Mouse (Mus musculus) kidney, embryonic 15.5 days (tissue): Measurements from ENCODE around the gene Llcfc1. TPM values are rescaled to one million over a fixed set of nuclear protein-coding genes. Genes with fewer than 3 reads are reported as not detected.

Experiments
- ATAC-seq: fragments of 200-750 bp; cut with Nextera tagmentation; replicated peaks from 2 replicates; pipeline ENCODE4 v1.8.0; 2017; ENCODE audit warnings: moderate TSS enrichment; ENCODE audit not compliant: low FRiP score
- H3K27ac ChIP-seq: fragments of 300-500 bp; sonication (generic); 2 replicates; pipeline ENCODE4 v1.5.1; 2015; ENCODE audit warnings: mild to moderate bottlenecking, inconsistent platforms
- H3K27me3 ChIP-seq: fragments of 300-500 bp; sonication (generic); 2 replicates; pipeline ENCODE4 v1.6.1; 2015; ENCODE audit warnings: inconsistent platforms
- H3K36me3 ChIP-seq: fragments of 300-500 bp; sonication (generic); 2 replicates; pipeline ENCODE4 v1.6.1; 2015; ENCODE audit warnings: inconsistent platforms
- H3K4me1 ChIP-seq: fragments of 300-500 bp; sonication (generic); 2 replicates; pipeline ENCODE4 v1.6.1; 2015; ENCODE audit warnings: inconsistent platforms
- H3K4me2 ChIP-seq: fragments of 300-500 bp; sonication (generic); 2 replicates; pipeline ENCODE4 v1.6.1; 2015; ENCODE audit warnings: moderate library complexity, mild to moderate bottlenecking, inconsistent platforms
- H3K4me3 ChIP-seq: fragments of 300-500 bp; sonication (generic); replicated peaks from 2 replicates; pipeline ENCODE4 v1.5.1; 2015; ENCODE audit warnings: mild to moderate bottlenecking, inconsistent platforms
- H3K9ac ChIP-seq: fragments of 300-500 bp; sonication (generic); 2 replicates; pipeline ENCODE4 v1.6.1; 2015; ENCODE audit warnings: mild to moderate bottlenecking, inconsistent platforms
- H3K9me3 ChIP-seq: fragments of 300-500 bp; sonication (generic); replicated peaks from 2 replicates; pipeline ENCODE4 v1.6.1; 2016; ENCODE audit warnings: inconsistent platforms
- WGBS: fragments of 180-500 bp; shearing (Covaris S2); methylation state at CpG from one replicate; pipeline ENCODE4 v1.1.7; 2015; ENCODE audit warnings: mixed read lengths; 5-methylcytosine and 5-hydroxymethylcytosine counted together
- polyA plus RNA-seq: library from polyadenylated mRNA; unstranded; fragments of >200 nt; fragmentation: Nextera tagmentation; extraction: Ambion mirVana; gene quantifications from 2 replicates; pipeline ENCODE4 v1.2.1, GENCODE M21; 2015

Llcfc1 gene
- polyA plus RNA-seq, 1 experiment from 2014 or later, result 0.22 TPM

DNA sequence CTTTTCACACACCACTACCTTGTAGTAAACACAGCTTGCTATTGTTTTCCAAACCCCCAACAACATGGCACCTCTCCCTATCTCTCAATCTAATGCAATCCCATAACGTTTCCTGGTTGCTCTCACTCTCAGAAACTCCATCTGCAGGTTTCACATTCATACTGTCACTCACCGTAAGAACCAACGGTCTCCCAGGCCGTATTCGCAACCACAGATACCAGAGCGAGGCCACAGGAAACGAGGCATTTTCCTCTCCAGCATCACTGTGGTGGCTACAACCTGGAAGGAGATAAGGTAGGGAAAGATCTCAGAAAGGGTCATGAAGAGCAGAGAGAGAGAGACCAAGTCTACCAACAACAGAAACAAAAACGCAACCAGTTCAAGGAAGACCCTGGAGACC is 29.6 kb upstream of the Llcfc1 start:
- Histone ChIP-seq H3K9me3 (no peaks in the 10 kb centered on the region), H3K9ac (no peak overlapping the region), H3K27me3 (no peaks in the 10 kb centered on the region), H3K4me1 (no peaks in the 10 kb centered on the region), H3K4me2 (no peak overlapping the region), H3K27ac (no peak overlapping the region), H3K36me3 (no peaks in the 10 kb centered on the region), H3K4me3 (no peak overlapping the region)
- no peak for ATAC-seq
- WGBS, result 84% methylated on average over 8 of the region's 8 CpGs

DNA sequence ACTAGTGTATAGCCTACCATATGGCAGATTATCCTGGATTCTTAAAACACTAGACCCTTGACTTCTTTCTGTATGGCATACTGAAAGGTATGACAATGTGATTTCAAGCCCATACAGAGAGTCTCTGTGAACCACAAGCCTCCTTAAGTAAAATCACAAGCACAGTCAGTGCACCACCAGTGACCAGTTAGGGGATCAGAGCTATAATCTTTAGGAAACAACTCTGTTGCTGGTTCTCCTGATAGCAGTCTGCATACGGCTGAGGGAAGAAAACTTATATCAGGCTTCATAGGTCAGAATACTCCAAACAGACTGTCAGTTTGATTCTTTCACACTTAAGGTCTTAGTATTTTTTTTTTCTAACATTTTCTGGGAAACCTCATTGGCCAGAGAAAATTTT is 25.7 kb upstream of the Llcfc1 start:
- H3K4me1 ChIP-seq, result no peaks in the 10 kb centered on the region
- H3K9ac ChIP-seq, result no peak overlapping the region
- no peaks in the 10 kb centered on the region for H3K36me3 ChIP-seq
- H3K4me3 ChIP-seq, result no peak overlapping the region
- WGBS, result 53% methylated on average over 1 of the region's 1 CpGs
- H3K27ac ChIP-seq, result no peak overlapping the region
- no peak for ATAC-seq
- no peaks in the 10 kb centered on the region for H3K9me3 ChIP-seq
- H3K4me2 ChIP-seq, result no peak overlapping the region
- H3K27me3 ChIP-seq, result no peaks in the 10 kb centered on the region

DNA sequence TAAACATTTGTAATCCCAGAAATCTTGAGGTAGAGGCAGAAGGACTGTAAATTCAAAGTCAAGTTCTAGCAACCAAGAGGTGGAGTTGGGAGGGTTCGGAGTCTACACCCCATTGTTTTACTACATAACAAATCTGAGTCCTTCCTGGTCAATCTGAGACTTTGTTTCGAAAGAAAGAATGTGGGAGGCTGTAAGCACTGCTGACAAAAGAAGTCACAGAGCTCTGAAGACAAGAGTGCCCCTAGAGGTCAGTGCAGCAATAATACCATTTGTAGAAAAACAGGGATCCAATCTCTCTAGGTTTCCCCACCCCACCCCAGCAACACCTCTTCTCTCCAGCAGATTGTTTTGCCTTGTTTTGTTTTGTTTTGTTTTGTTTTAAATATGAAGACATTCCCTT is 21.9 kb upstream of the Llcfc1 start:
- H3K9me3 ChIP-seq, result no peaks in the 10 kb centered on the region
- no peak for ATAC-seq
- WGBS, result 33% methylated on average over 2 of the region's 2 CpGs

DNA sequence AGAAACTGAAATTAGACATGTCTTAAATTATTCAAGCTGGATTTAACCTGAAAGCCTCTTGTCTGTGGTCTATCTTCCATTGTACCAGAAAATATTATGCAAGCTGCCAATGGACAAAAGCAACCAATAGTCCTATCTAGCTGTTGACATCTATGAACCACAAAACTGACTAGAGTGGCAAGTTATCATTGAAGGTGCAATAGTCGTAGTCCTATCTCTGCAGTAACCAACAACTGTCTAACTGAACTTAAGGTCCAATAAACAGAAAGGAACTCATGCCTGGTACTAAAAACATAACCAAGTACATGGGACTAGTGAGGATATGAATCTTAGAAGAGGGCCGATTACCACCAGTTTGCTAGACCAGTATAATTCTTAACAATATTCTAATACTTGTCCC is 7.7 kb upstream of the Llcfc1 start:
- no peaks in the 10 kb centered on the region for H3K9me3 ChIP-seq
- H3K4me1 ChIP-seq, result no peaks in the 10 kb centered on the region
- H3K36me3 ChIP-seq, result no peaks in the 10 kb centered on the region
- H3K27me3 ChIP-seq, result no peaks in the 10 kb centered on the region
- H3K4me2 ChIP-seq, result no peak overlapping the region
- WGBS, result 88% methylated on average over 2 of the region's 2 CpGs
- no peak overlapping the region for H3K9ac ChIP-seq
- no peak overlapping the region for H3K27ac ChIP-seq
- no peak for ATAC-seq
- no peak overlapping the region for H3K4me3 ChIP-seq

More for the DNA sequence above, 21.9 kb upstream of the Llcfc1 start:
- Histone ChIP-seq H3K4me1 (no peaks in the 10 kb centered on the region), H3K4me3 (no peak overlapping the region), H3K36me3 (no peaks in the 10 kb centered on the region), H3K9ac (no peak overlapping the region), H3K27me3 (no peaks in the 10 kb centered on the region), H3K27ac (no peak overlapping the region), H3K4me2 (no peak overlapping the region)

DNA sequence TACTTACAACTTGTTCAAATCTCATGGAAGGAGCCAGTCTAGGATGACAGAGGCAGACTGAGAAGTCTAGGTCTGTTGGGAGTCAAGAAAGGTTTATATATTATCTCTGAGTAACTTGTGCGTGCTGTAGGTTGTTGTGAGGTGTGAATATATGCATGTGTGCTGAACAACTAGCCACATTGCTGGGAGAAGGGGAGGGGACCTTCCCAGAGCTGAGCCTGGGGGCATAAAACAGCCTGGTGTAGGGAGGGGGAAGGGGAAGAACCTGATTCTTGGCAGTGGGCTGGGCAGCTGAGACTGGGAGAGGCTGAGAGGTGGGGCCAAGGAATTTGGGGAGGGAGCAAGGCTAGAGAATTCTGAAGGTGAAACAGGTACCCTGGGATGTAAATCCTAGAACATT is 3.6 kb upstream of the Llcfc1 start, which contains the start of gene Trpv5:
Gene Trpv5, minus strand, starts transcription at position 101 of the 400 bp plus-strand sequence.
- Histone ChIP-seq H3K27ac (no peak within 1 kb of the TSS), H3K4me2 (no peak within 1 kb of the TSS), H3K4me1 (no peaks in the 10 kb centered on the region), H3K27me3 (no peaks in the 10 kb centered on the region), H3K36me3 (no peaks in the 10 kb centered on the region), H3K9ac (no peak within 1 kb of the TSS), H3K4me3 (no peak within 1 kb of the TSS), H3K9me3 (no peaks in the 10 kb centered on the region)
- WGBS, result 39% methylated on average over 1 of the region's 1 CpGs
- ATAC-seq, result no peak

DNA sequence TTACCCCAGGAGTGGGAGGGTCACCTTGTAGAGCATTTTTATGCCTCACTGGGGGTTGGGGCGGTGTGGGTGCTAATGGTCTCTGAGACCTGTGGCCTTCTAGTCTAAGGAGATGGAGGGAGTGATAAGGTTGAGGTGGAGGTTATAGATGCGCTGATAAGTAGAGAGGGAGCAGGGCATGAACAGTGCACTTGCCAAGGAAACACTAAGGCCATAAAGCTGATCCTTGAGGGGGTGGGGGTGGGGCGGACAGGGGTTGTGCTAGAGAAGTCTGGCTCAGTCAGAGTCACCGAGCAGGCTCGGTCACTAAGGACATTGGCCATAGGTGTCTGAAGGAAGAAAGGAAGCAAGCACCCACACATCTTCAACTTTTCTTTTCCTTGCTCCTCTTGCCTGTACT is 2.6 kb upstream of the Llcfc1 start:
- Histone ChIP-seq H3K36me3 (no peaks in the 10 kb centered on the region), H3K4me2 (no peak overlapping the region), H3K4me3 (no peak overlapping the region), H3K9me3 (no peaks in the 10 kb centered on the region), H3K4me1 (no peaks in the 10 kb centered on the region), H3K27me3 (no peaks in the 10 kb centered on the region), H3K9ac (no peak overlapping the region), H3K27ac (no peak overlapping the region)
- 63% methylated on average over 5 of the region's 5 CpGs for WGBS
- 0 out of 2 replicates have a peak, but pooled peaks have one; percentile 62 for ATAC-seq

DNA sequence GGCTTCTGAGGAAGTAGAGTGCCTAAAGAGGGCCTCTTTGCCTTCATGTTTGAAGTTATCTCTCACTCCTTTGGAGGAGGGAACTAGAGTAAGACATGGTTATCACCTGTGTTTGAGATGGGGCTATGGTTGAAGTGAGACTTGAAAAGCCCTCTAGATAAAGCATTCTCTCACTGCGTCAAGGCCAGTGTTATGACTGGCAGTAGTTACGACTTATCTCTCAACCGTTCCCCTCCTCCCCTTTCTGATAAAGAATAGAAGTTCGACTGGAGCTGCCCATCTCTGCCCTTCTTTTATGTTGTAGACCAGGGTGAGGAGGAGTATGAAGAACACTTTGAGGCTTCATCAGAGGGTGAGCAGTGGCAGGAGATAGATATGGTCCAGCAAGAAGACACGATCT is 680 bp downstream of the Llcfc1 start:
- Histone ChIP-seq H3K4me1 (no peaks in the 10 kb centered on the region), H3K9me3 (no peaks in the 10 kb centered on the region), H3K4me2 (no peak overlapping the region), H3K9ac (no peak overlapping the region), H3K27ac (no peak overlapping the region), H3K27me3 (no peaks in the 10 kb centered on the region), H3K36me3 (no peaks in the 10 kb centered on the region), H3K4me3 (no peak overlapping the region)
- WGBS, result 83% methylated on average over 5 of the region's 5 CpGs
- no peak for ATAC-seq

DNA sequence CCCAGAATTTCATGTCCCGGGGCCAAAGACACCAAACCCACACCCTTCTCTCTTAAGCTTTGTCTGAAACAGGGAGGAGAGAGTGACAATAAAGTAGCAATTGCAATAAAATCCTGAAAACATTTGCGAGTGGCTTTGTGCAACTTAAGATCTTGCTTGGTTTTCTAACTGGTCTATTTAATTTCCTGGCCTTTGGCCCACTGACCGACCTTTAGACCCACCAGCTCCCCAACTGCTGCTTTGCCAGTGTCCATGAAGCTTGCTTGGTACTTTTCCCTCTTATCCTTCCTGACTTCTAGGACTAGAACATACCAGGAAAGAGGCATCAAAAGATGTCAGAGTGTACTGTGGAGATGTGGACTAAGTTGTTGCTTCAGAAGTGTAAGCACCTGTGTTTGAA is 1.4 kb downstream of the Llcfc1 start:
- Histone ChIP-seq H3K4me2 (no peak overlapping the region), H3K36me3 (no peaks in the 10 kb centered on the region), H3K4me1 (no peaks in the 10 kb centered on the region), H3K9ac (no peak overlapping the region), H3K27me3 (no peaks in the 10 kb centered on the region), H3K9me3 (no peaks in the 10 kb centered on the region), H3K27ac (no peak overlapping the region), H3K4me3 (no peak overlapping the region)
- 68% methylated on average over 3 of the region's 3 CpGs for WGBS
- ATAC-seq, result no peak

DNA sequence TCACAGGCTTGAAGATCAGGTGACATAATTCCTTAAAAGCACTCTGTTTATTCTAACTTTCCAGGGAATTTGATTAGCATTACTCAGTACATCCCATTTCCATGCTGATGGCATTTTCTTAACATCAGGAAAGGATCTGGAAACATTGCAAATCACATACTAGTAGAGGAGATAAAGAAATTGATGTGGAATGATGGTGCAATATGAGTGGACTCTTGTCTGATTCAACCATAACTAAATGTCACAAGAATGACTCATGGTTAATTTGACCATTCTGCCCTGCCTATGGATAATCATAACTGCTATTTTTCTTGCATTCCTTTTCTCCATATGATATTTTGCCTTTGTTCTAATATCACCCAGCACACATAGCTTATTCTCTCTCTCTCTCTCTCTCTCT is 8.0 kb downstream of the Llcfc1 start:
- Histone ChIP-seq H3K9ac (no peak overlapping the region), H3K36me3 (no peaks in the 10 kb centered on the region), H3K4me2 (no peak overlapping the region), H3K9me3 (no peaks in the 10 kb centered on the region), H3K4me3 (no peak overlapping the region), H3K27ac (no peak overlapping the region), H3K4me1 (no peaks in the 10 kb centered on the region), H3K27me3 (no peaks in the 10 kb centered on the region)
- ATAC-seq, result no peak

DNA sequence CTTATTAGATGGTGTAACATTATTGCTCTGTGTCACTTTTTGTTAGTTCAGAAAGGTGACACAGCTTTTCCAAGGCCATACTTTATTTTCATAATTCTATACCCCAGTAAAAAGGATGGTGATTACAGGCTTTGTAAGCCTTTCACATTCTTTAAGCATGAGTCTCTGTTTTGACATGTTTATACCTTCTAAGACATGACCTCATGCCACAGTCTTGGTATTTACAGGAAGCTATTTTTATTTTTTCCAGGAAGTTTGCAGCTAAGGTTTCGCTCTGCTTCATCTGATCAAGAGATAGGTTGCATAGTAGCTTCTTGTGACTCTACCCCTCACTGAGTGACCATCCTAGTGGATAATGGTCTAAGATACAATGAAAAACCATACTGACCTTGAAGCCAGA is 10.2 kb downstream of the Llcfc1 start:
- no peak for ATAC-seq
- 76% methylated on average over 1 of the region's 1 CpGs for WGBS
- no peaks in the 10 kb centered on the region for H3K4me1 ChIP-seq

DNA sequence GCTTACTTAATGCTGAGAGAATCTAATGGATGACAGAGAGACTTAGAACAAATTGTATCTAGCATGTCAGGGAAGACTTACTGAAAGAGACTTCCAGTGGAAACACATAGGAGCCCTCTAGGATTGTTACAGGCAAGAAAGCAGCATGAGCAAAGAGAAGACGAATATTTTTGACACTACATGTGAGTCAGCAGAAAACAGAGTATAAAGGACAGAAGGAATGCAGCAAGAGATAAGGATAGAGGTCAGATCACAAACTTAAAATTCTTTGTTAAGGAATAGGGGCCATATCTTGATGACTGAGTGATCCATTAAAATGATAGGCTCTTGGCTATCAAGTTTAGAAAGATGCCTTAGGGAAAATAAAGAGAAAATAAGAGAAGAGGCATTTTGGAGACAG is 17.0 kb downstream of the Llcfc1 start:
- Histone ChIP-seq H3K27ac (no peak overlapping the region), H3K4me3 (no peak overlapping the region), H3K4me2 (no peak overlapping the region), H3K4me1 (0 out of 2 replicates have a peak, but pooled peaks cover 2% of the 10 kb centered on the region), H3K36me3 (no peaks in the 10 kb centered on the region), H3K9me3 (no peaks in the 10 kb centered on the region), H3K9ac (no peak overlapping the region), H3K27me3 (no peaks in the 10 kb centered on the region)
- no peak for ATAC-seq
- WGBS, result 88% methylated on average over 1 of the region's 1 CpGs

More for the DNA sequence above, 10.2 kb downstream of the Llcfc1 start:
- H3K27ac ChIP-seq, result no peak overlapping the region
- no peaks in the 10 kb centered on the region for H3K27me3 ChIP-seq
- H3K9me3 ChIP-seq, result no peaks in the 10 kb centered on the region
- H3K4me2 ChIP-seq, result no peak overlapping the region
- H3K9ac ChIP-seq, result no peak overlapping the region
- no peaks in the 10 kb centered on the region for H3K36me3 ChIP-seq
- no peak overlapping the region for H3K4me3 ChIP-seq

DNA sequence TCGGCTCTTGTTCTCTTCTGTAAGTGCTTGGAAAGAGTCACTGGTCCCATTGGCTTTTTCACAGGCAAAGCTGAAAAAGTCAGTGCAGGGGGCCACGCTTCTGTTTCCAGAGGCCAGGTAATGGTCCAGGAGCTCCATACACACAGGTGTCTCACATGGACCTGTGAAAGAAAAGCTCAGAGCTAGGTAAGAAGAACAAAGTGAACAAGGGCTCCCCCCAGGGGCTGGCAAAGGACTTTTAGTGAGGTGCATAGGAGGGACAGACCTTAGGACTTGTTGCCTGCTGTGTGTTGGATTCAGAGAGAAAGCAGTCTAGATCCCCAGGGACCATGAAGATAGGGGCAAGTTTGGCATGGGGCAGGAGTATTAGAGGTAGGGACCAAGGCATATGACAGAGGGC is 18.7 kb downstream of the Llcfc1 start:
- peak; percentile 44; the same call in 1 of the 2 replicates for ATAC-seq
- H3K36me3 ChIP-seq, result no peaks in the 10 kb centered on the region
- 71% methylated on average over 2 of the region's 2 CpGs for WGBS
- H3K9ac ChIP-seq, result no peak overlapping the region
- H3K27ac ChIP-seq, result no peak overlapping the region
- 0 out of 2 replicates have a peak, but pooled peaks cover 2% of the 10 kb centered on the region for H3K4me1 ChIP-seq
- no peak overlapping the region for H3K4me2 ChIP-seq
- no peak overlapping the region for H3K4me3 ChIP-seq
- H3K27me3 ChIP-seq, result no peaks in the 10 kb centered on the region
- H3K9me3 ChIP-seq, result no peaks in the 10 kb centered on the region

DNA sequence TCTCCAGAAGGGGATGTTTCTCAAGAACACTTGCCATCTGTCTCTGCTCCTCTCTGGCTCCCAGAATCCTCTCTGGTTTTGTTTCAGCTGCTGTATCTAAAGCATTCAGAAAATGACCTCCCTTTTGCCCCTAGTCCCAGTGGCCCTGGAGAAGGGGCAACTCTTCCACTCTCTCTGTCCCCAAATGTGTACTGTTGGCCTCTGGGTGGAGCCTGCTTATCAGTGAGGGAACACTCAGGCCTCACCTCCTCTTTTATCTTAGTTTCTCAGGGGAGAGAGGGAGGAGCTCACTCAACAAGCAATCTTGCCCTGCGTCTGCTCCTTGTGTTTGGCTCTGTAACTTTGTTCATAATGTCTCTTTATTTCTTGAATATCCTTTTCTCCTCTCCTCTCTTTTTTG is 19.9 kb downstream of the Llcfc1 start, which contains the start of gene Kel:
Gene Kel, minus strand, starts transcription at position 217 of the 400 bp plus-strand sequence.
- Histone ChIP-seq H3K27ac (peak within 1 kb of the TSS; percentile 32), H3K27me3 (no peaks in the 10 kb centered on the region), H3K36me3 (no peaks in the 10 kb centered on the region), H3K4me3 (no peak within 1 kb of the TSS), H3K9me3 (no peaks in the 10 kb centered on the region), H3K4me1 (0 out of 2 replicates have a peak, but pooled peaks cover 2% of the 10 kb centered on the region), H3K9ac (no peak within 1 kb of the TSS), H3K4me2 (no peak within 1 kb of the TSS)
- peak; percentile 68; the same call in 1 of the 2 replicates for ATAC-seq
- 33% methylated on average over 1 of the region's 1 CpGs for WGBS
